Mouse (Mus musculus) bone marrow, adult 2 months (tissue): ENCODE results near the gene Nhlrc2.

Experiments
- CTCF ChIP-seq: fragments of 200-500 bp; IDR thresholded peaks from 2 replicates; pipeline ENCODE4 v1.5.1; 2011; ENCODE audit warnings: low read length, control low read depth; ENCODE audit not compliant: control insufficient read depth, insufficient read depth
- POLR2A ChIP-seq: fragments of 200-500 bp; IDR thresholded peaks from 2 replicates; pipeline ENCODE4 v1.6.1; 2011; ENCODE audit warnings: low read depth, mild to moderate bottlenecking, control low read depth, low read length, borderline replicate concordance; ENCODE audit not compliant: control insufficient read depth

- no peak for TF ChIP-seq CTCF
- TF ChIP-seq POLR2A, result no peak
These were observed 51.9 kb downstream of the Nhlrc2 start for GRCm38 (mm10) chr19:56599996-56600395.
